Mouse (Mus musculus) neural tube, embryonic 14.5 days (tissue): Measurements from ENCODE around the gene Ackr3. TPM values are rescaled to one million over a fixed set of nuclear protein-coding genes. Genes with fewer than 3 reads are reported as not detected.

ENCODE experiments used
- ATAC-seq: fragments of 200-750 bp; cut with Nextera tagmentation; 2 replicates; pipeline ENCODE4 v1.8.0; 2017; ENCODE audit warnings: low read depth, mild to moderate bottlenecking, moderate TSS enrichment, moderate library complexity
- H3K27ac ChIP-seq: fragments of 300-500 bp; sonication (generic); 2 replicates; pipeline ENCODE4 v1.5.1; 2014; ENCODE audit warnings: low read depth, mild to moderate bottlenecking, control low read depth, low read length, moderate library complexity, mixed read lengths
- H3K27me3 ChIP-seq: fragments of 300-500 bp; sonication (generic); 2 replicates; pipeline ENCODE4 v1.6.1; 2014; ENCODE audit warnings: low read length; ENCODE audit not compliant: control insufficient read depth, insufficient read depth
- H3K36me3 ChIP-seq: fragments of 300-500 bp; sonication (generic); 2 replicates; pipeline ENCODE4 v1.6.1; 2014; ENCODE audit warnings: low read length, mixed read lengths; ENCODE audit not compliant: control insufficient read depth, insufficient read depth
- H3K4me1 ChIP-seq: fragments of 300-500 bp; sonication (generic); 2 replicates; pipeline ENCODE4 v1.6.1; 2014; ENCODE audit warnings: low read length; ENCODE audit not compliant: control insufficient read depth, insufficient read depth
- H3K4me2 ChIP-seq: fragments of 300-500 bp; sonication (generic); 2 replicates; pipeline ENCODE4 v1.6.1; 2014; ENCODE audit warnings: mild to moderate bottlenecking, low read depth, low read length, control low read depth
- H3K4me3 ChIP-seq: fragments of 300-500 bp; sonication (generic); 2 replicates; pipeline ENCODE4 v1.5.1; 2014; ENCODE audit warnings: low read depth, low read length, control low read depth, mixed read lengths
- H3K9ac ChIP-seq: fragments of 300-500 bp; sonication (generic); replicated peaks from 2 replicates; pipeline ENCODE4 v1.6.1; 2014; ENCODE audit warnings: low read depth, mild to moderate bottlenecking, control low read depth, low read length, mixed read lengths
- H3K9me3 ChIP-seq: fragments of 300-500 bp; sonication (generic); 2 replicates; pipeline ENCODE4 v1.6.1; 2016; ENCODE audit warnings: low read length; ENCODE audit not compliant: control insufficient read depth
- WGBS: fragments of 180-500 bp; shearing (Covaris S2); extraction: QIAGEN DNeasy Blood & Tissue Kit; methylation state at CpG from one replicate; pipeline ENCODE4 v1.1.7; 2014; 5-methylcytosine and 5-hydroxymethylcytosine counted together
- polyA plus RNA-seq: library from polyadenylated mRNA; unstranded; fragments of >200 nt; fragmentation: Nextera tagmentation; extraction: Ambion mirVana; gene quantifications from 2 replicates; pipeline ENCODE4 v1.2.1, GENCODE M21; 2014

The Ackr3 gene
- polyA plus RNA-seq, 1 experiment from 2014 or later = 8.7 TPM

- no peak overlapping the region for H3K4me2 ChIP-seq
- H3K27ac ChIP-seq = no peak overlapping the region
- no peaks in the 10 kb centered on the region for H3K9me3 ChIP-seq
- H3K4me1 ChIP-seq = peaks cover 7% of the 10 kb centered on the region; the same call in 1 of the 2 replicates
- no peak overlapping the region for H3K4me3 ChIP-seq
- 91% methylated on average over 5 of the region's 5 CpGs for WGBS
- no peaks in the 10 kb centered on the region for H3K27me3 ChIP-seq
- H3K9ac ChIP-seq = no peak overlapping the region
- no peaks in the 10 kb centered on the region for H3K36me3 ChIP-seq
- no peak for ATAC-seq
Measured at GRCm38 (mm10) chr1:90201246-90201645, 2.5 kb upstream of the Ackr3 start.

GRCm38 (mm10) chr1:90201655-90202054 is 2.1 kb upstream of the Ackr3 start:
- Histone ChIP-seq H3K27me3 (no peaks in the 10 kb centered on the region), H3K4me1 (peaks cover 10% of the 10 kb centered on the region), H3K9ac (no peak overlapping the region), H3K36me3 (no peaks in the 10 kb centered on the region), H3K4me3 (no peak overlapping the region), H3K27ac (no peak overlapping the region), H3K9me3 (no peaks in the 10 kb centered on the region), H3K4me2 (no peak overlapping the region)
- 66% methylated on average over 2 of the region's 2 CpGs for WGBS
- ATAC-seq = no peak

DNA sequence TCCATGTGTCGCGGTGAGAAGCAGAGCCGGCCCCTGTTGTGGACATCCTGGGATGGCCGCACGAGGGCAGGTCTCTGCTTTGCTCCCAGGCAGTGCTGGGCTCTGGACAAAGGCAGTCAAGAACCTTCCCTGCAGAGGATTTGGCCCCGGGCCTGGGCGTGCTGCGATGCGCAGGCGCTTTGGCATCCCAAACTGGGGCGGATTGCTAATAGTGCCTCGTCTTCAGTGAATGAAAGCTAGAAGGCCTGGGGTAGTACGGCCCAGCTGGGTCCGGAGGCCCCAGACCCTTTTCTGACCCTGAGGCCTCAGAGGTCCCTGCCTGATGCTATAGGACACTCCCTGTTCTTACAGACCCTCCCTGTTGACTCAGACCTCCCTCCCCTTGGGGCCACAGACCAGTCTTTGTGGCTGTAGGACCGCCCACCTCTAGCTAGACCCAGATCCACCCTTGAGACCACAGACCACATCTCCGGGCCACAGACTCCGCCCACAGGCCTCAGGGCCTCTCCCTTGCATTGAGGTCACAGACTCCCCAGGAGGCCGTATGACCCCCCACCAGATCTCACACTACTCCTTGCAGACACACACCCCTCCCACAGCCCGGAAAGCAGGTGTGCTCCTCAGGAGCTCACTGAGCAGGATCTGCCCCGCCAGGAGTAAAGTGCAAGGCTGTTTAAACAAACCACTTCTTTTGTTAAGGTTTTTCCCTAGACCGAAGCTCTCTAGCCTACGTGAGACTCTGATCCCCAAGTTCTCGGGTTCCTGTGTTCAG is 1.4 kb upstream of the Ackr3 start:
- WGBS = 3% methylated on average over 23 of the region's 23 CpGs
- H3K4me1 ChIP-seq = peaks cover 15% of the 10 kb centered on the region
- H3K27me3 ChIP-seq = no peaks in the 10 kb centered on the region
- no peaks in the 10 kb centered on the region for H3K9me3 ChIP-seq
- no peak overlapping the region for H3K27ac ChIP-seq
- peak overlapping the region; percentile 12; the same call in 1 of the 2 replicates for H3K4me2 ChIP-seq
- H3K9ac ChIP-seq = no peak overlapping the region
- no peaks in the 10 kb centered on the region for H3K36me3 ChIP-seq
- peak; percentile 60; the same call in 1 of the 2 replicates for ATAC-seq
- no peak overlapping the region for H3K4me3 ChIP-seq

DNA sequence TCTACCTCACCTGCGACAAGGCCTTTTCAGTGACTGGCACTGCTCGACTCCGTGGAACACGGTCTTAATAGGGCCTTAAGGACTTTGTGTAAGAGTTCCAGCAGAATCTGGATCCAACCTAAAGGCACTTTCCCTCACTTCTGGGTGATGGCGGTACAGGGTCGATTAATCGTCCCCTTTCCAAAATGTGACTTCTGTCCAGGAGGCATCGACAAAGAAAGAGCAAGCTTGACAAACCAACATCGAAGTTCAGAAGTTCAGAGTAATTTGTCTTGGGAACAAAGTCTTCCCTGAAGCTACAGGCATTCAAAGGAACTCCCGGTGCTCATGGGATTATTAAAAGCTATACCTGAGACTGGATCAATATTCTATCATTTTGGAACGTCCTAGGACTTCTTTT is 439 bp upstream of the Ackr3 start:
- Histone ChIP-seq H3K27me3 (no peaks in the 10 kb centered on the region), H3K9ac (no peak overlapping the region), H3K36me3 (no peaks in the 10 kb centered on the region), H3K4me1 (peaks cover 23% of the 10 kb centered on the region), H3K27ac (no peak overlapping the region), H3K4me2 (peak overlapping the region; percentile 63), H3K9me3 (no peaks in the 10 kb centered on the region), H3K4me3 (peak overlapping the region; percentile 43; the same call in 1 of the 2 replicates)
- WGBS = 7% methylated on average over 11 of the region's 11 CpGs
- ATAC-seq = no peak

DNA sequence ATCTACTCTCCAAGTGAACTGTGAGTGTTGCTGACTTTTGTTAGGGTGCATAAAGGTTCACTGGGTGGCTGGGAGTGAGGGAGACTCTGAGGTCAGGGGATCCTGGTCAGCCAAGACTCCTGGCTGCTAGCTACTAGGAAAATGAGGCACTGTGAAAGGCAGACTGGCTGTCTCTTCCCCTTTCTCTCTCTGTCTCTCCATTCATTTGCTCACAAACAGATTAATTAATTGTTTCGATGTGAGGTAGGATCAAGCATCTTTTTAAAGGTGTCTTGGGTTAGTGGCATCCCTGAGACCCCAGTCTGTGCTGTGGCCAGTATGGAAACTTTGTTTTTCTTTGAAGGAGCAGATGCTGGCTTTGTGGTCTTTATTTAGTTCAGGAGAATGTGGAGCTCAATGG is 1.0 kb downstream of the Ackr3 start:
- 14% methylated on average over 1 of the region's 1 CpGs for WGBS
- Histone ChIP-seq H3K27me3 (no peaks in the 10 kb centered on the region), H3K9me3 (no peaks in the 10 kb centered on the region), H3K9ac (peak overlapping the region; percentile 49; the same call in 1 of the 2 replicates), H3K4me2 (peak overlapping the region; percentile 63), H3K36me3 (no peaks in the 10 kb centered on the region), H3K4me1 (peaks cover 27% of the 10 kb centered on the region), H3K4me3 (peak overlapping the region; percentile 43), H3K27ac (peak overlapping the region; percentile 65)
- no peak for ATAC-seq

GRCm38 (mm10) chr1:90205223-90205622 is 1.4 kb downstream of the Ackr3 start:
- Histone ChIP-seq H3K27ac (peak overlapping the region; percentile 65), H3K27me3 (no peaks in the 10 kb centered on the region), H3K36me3 (no peaks in the 10 kb centered on the region), H3K4me3 (peak overlapping the region; percentile 43), H3K9me3 (no peaks in the 10 kb centered on the region), H3K9ac (peak overlapping the region; percentile 49; the same call in 1 of the 2 replicates), H3K4me2 (peak overlapping the region; percentile 63), H3K4me1 (peaks cover 27% of the 10 kb centered on the region)
- ATAC-seq = peak; percentile 35; the same call in 1 of the 2 replicates
- 2% methylated on average over 6 of the region's 6 CpGs for WGBS

DNA sequence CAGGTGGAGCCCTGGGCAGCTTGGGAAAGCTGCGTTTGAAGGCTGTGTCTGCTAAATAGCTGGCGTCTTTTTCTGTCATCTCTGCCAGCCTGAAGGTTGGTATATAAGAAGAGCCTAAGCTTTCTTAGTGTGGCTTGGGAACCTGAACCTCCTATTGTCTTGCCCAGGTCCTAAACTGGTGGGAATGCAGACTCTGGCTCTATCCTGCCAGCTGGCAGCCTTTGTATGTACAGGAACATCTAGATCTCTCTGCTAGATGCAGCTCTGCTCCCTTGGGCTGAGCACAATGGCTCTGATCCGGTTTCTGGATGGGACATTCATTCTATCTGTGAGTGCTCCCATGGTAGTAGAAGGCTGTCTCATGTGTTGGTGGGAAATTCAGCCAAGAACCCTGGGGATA is 2.9 kb downstream of the Ackr3 start:
- peak overlapping the region; percentile 48; the same call in 1 of the 2 replicates for H3K27ac ChIP-seq
- peaks cover 31% of the 10 kb centered on the region for H3K4me1 ChIP-seq
- H3K4me2 ChIP-seq = peak overlapping the region; percentile 63
- 27% methylated on average over 3 of the region's 3 CpGs for WGBS
- H3K4me3 ChIP-seq = peak overlapping the region; percentile 43
- no peak for ATAC-seq
- no peaks in the 10 kb centered on the region for H3K36me3 ChIP-seq
- H3K9me3 ChIP-seq = no peaks in the 10 kb centered on the region
- no peaks in the 10 kb centered on the region for H3K27me3 ChIP-seq
- no peak overlapping the region; the same call in 1 of the 2 replicates for H3K9ac ChIP-seq

GRCm38 (mm10) chr1:90207279-90207678 is 3.5 kb downstream of the Ackr3 start:
- Histone ChIP-seq H3K36me3 (no peaks in the 10 kb centered on the region), H3K4me2 (peak overlapping the region; percentile 63), H3K27ac (no peak overlapping the region), H3K9ac (no peak overlapping the region), H3K4me1 (peaks cover 30% of the 10 kb centered on the region), H3K27me3 (no peaks in the 10 kb centered on the region), H3K4me3 (0 out of 2 replicates have a peak overlapping the region, but pooled peaks have one; percentile 43), H3K9me3 (no peaks in the 10 kb centered on the region)
- 36% methylated on average over 6 of the region's 6 CpGs for WGBS
- no peak for ATAC-seq

DNA sequence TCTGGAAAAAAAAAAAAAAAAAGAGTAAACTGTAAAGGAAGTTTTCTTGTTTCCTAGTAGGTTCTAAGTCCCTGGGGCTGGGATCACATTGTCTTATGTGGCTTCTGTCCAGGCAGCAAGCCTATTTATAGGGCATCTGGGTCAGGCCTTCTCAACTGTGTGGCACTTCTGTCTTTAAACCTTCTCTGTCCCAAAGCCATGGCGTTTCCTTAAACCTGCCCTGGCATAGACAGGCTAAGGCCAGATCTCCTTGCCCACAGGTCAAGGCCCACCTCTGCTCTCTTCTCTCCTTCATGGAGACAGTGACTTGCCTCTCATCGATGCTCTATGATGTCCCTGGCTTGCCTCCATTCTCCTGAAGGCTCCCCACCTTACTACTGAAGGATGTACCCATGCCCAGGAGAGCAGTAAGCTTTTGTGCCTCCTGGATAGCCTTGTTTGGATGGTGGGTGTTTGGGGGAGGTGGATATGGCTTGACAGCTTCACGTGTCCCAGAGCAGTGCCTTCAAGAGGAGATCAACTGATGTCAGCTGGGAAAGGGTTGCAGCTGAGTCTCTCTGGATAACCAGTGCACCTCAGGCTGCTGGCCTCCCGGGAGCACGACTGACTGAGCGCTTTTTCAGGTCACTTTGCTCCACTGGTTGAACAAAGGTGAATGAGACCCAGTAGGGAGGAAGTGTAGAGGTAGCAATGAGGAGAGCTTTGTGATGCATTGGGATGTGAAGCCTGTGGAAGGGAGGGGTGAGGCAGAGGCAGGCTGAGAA is 4.1 kb downstream of the Ackr3 start:
- Histone ChIP-seq H3K9ac (no peak overlapping the region), H3K36me3 (no peaks in the 10 kb centered on the region), H3K27ac (no peak overlapping the region; the same call in 1 of the 2 replicates), H3K4me3 (no peak overlapping the region), H3K27me3 (no peaks in the 10 kb centered on the region), H3K4me1 (peaks cover 24% of the 10 kb centered on the region), H3K9me3 (no peaks in the 10 kb centered on the region), H3K4me2 (peak overlapping the region; percentile 63)
- 58% methylated on average over 6 of the region's 6 CpGs for WGBS
- no peak for ATAC-seq
